Mouse (Mus musculus): ENCODE measurements around the gene Xrcc5. TPM values are rescaled to one million over a fixed set of nuclear protein-coding genes. Genes with fewer than 3 reads are reported as not detected.

Xrcc5 gene
- polyA plus RNA-seq, 1 experiment = 29.3 TPM

DNA sequence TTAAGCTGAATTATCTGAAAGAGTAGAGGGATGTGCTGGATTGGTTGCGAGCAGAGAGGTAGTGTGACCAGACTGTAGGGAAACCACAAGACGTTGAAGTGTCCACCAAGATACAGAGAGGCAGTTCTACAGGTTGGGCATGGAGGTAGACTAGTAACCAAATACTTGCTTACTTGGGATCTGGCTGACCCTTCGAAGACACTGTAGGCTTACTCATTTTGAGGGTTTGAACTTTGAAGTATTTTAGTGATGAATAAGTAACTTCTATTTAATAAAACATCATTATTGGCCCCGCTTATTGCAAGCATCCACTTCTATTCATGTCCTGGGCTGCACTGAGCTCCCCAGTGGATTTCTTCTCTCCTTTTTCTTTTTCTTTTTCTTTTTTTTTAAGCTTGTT is 15.8 kb upstream of the Xrcc5 start:
- no peak overlapping the region for H3K4me3 ChIP-seq (ENCODE audit: insufficient read depth, low read length)
- H3K4me1 ChIP-seq (ENCODE audit: control insufficient read depth, insufficient read depth, low read length) = no peaks in the 10 kb centered on the region
- H3K27ac ChIP-seq (ENCODE audit: insufficient read depth, low read length) = no peak overlapping the region
- TF ChIP-seq POLR2A (IDR thresholded peaks at IDR 0.05; ENCODE audit: low read depth, low read length) (no peak), CTCF (IDR thresholded peaks at IDR 0.05; ENCODE audit: borderline replicate concordance, insufficient read depth, low read length) (no peak)

DNA sequence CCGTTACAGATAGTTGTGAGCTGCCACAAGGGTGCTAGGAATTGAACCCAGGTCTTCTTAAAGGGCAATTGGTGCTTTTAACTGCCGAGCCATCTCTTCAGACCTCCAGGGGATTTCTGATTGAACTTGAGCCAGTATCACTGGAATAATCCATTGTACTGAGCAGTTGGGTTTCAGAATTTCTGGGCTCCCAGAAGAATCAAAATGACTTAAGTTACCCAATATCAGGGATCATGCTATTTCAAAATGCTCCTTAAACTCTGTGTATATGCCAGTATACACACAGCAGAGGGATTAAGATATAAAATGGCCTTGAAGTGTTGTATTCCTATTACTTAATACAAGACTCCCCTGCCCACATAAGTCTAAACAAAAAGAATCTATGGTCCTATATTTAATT is 15.3 kb upstream of the Xrcc5 start:
- no peak overlapping the region for H3K4me3 ChIP-seq (ENCODE audit: insufficient read depth, low read length)
- H3K4me1 ChIP-seq (ENCODE audit: control insufficient read depth, insufficient read depth, low read length) = no peaks in the 10 kb centered on the region
- no peak for TF ChIP-seq CTCF (IDR thresholded peaks at IDR 0.05; ENCODE audit: borderline replicate concordance, insufficient read depth, low read length)
- H3K27ac ChIP-seq (ENCODE audit: insufficient read depth, low read length) = no peak overlapping the region

DNA sequence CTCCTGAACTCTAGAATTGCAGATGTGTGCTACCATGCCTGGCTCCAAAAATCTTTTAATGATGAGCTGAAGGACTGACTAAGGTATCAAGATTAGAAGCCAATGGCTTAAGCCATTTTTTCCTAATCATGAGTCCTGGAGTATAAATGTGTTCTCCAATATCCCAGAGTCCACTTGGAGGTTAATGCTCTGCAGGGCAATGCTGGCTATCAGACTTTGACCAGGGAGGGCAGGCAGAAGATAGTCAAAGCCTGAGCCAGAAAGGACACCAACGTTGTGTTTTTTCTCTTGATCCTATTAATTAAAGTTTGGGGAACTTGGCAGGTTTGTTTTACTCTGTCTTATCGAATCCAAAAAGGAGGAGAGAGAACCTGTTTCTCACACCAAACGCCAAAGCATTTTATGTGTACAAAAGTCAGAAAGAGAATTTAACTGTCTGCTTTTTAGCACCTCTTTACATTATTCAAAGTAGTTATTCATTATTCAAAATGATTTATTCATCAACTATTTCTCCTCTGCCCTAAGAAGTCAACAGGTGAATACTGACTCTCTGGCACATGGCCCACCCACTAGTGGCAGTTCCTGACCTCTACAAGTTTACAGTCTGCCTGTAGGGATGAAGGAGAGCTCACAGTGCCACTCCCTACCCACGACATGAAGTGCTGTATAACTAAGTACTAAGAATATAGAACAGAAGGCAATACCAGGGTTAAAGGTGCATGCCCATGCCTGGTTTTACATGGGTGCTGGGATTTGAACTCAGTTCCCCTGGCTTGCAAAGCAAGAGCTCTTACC is 13.2 kb upstream of the Xrcc5 start:
- no peak overlapping the region for H3K27ac ChIP-seq (ENCODE audit: insufficient read depth, low read length)
- no peak overlapping the region for H3K4me3 ChIP-seq (ENCODE audit: insufficient read depth, low read length)
- TF ChIP-seq CTCF (IDR thresholded peaks at IDR 0.05; ENCODE audit: borderline replicate concordance, insufficient read depth, low read length) (no peak), POLR2A (IDR thresholded peaks at IDR 0.05; ENCODE audit: low read depth, low read length) (no peak)
- no peaks in the 10 kb centered on the region for H3K4me1 ChIP-seq (ENCODE audit: control insufficient read depth, insufficient read depth, low read length)

DNA sequence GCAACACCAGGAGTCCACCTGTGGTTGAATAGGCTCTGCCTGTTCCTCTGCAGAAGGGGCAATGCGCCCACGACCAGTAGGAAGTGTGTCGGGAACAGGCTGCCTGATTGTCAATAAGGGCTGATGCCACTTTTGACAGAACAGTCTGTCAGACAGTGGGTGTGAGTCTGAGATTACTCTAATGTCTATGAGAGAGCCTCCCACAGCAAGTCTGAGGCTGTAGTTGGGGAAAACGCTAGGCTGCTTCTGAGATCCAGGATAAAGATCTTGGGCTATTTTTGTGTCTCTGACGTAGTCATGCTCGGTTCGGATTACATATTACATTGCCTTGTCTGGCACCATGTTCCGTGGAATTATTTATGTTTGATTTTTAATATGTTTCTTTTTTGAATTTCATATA is 11.5 kb upstream of the Xrcc5 start:
- H3K4me3 ChIP-seq (ENCODE audit: insufficient read depth, low read length) = no peak overlapping the region
- TF ChIP-seq CTCF (IDR thresholded peaks at IDR 0.05; ENCODE audit: borderline replicate concordance, insufficient read depth, low read length) (no peak), POLR2A (IDR thresholded peaks at IDR 0.05; ENCODE audit: low read depth, low read length) (no peak)
- no peaks in the 10 kb centered on the region for H3K4me1 ChIP-seq (ENCODE audit: control insufficient read depth, insufficient read depth, low read length)
- H3K27ac ChIP-seq (ENCODE audit: insufficient read depth, low read length) = no peak overlapping the region

DNA sequence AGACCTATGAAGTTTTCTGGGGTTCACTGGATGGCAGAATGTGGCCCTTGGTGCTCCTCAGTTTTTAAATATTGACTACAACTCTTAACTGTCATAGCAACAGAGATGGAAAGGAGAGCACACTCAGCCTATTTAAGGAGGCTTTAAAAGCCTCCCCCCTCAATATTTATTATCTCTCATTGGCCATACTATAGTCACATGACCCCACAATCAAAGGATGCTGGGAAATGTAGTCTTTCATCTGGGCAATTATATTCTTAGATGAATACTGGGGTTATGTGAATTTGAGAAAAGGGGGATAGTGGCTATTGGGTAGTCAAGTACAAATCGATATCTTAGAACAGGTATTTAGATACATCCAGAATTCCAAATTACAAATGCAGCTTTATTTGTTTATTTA is 5.4 kb upstream of the Xrcc5 start:
- H3K27ac ChIP-seq (ENCODE audit: insufficient read depth, low read length) = no peak overlapping the region
- TF ChIP-seq CTCF (IDR thresholded peaks at IDR 0.05; ENCODE audit: borderline replicate concordance, insufficient read depth, low read length) = no peak
- no peak for TF ChIP-seq POLR2A (IDR thresholded peaks at IDR 0.05; ENCODE audit: low read depth, low read length)
- peaks cover 3% of the 10 kb centered on the region; the same call in 1 of the 2 replicates for H3K4me1 ChIP-seq (ENCODE audit: control insufficient read depth, insufficient read depth, low read length)
- H3K4me3 ChIP-seq (ENCODE audit: insufficient read depth, low read length) = no peak overlapping the region

- Histone ChIP-seq H3K27ac (ENCODE audit: insufficient read depth, low read length) (no peak overlapping the region), H3K4me1 (ENCODE audit: control insufficient read depth, insufficient read depth, low read length) (peaks cover 3% of the 10 kb centered on the region; the same call in 1 of the 2 replicates), H3K4me3 (ENCODE audit: insufficient read depth, low read length) (no peak overlapping the region)
- no peak for TF ChIP-seq POLR2A (IDR thresholded peaks at IDR 0.05; ENCODE audit: low read depth, low read length)
- TF ChIP-seq CTCF (IDR thresholded peaks at IDR 0.05; ENCODE audit: borderline replicate concordance, insufficient read depth, low read length) = no peak
These were observed 980 bp upstream of the Xrcc5 start for GRCm38 (mm10) chr1:72306241-72306640.

- H3K4me1 ChIP-seq (ENCODE audit: control insufficient read depth, insufficient read depth, low read length) = peaks cover 3% of the 10 kb centered on the region; the same call in 1 of the 2 replicates
- H3K27ac ChIP-seq (ENCODE audit: insufficient read depth, low read length) = peak overlapping the region; percentile 36; the same call in 1 of the 2 replicates
- no peak overlapping the region; the same call in 1 of the 2 replicates for H3K4me3 ChIP-seq (ENCODE audit: insufficient read depth, low read length)
- TF ChIP-seq POLR2A (IDR thresholded peaks at IDR 0.05; ENCODE audit: low read depth, low read length) = no peak
- TF ChIP-seq CTCF (IDR thresholded peaks at IDR 0.05; ENCODE audit: borderline replicate concordance, insufficient read depth, low read length) = peak; percentile 65; the same call in 1 of the 2 replicates
These were observed 491 bp upstream of the Xrcc5 start for GRCm38 (mm10) chr1:72306679-72307181.

DNA sequence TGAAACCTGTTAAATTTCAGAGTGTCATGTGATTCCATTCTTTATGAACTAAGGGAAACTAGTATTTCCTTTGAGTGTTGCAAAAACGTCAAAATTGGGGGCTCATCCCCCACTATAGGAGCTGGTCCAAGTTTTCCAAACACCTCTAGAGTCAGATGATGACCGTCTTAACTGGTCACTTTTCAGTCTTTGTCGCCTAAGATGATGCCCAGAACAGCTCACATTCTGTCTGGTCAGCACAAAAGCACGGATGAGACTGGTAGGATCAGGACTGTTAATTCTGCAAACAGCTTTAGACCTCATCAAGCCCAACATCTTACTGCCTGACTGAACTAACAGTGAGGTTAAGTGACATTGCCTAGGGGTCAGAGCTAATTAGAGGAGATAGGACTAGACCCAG is 1.7 kb downstream of the Xrcc5 start:
- Histone ChIP-seq H3K4me3 (ENCODE audit: insufficient read depth, low read length) (no peak overlapping the region), H3K27ac (ENCODE audit: insufficient read depth, low read length) (no peak overlapping the region), H3K4me1 (ENCODE audit: control insufficient read depth, insufficient read depth, low read length) (peaks cover 3% of the 10 kb centered on the region; the same call in 1 of the 2 replicates)
- TF ChIP-seq POLR2A (IDR thresholded peaks at IDR 0.05; ENCODE audit: low read depth, low read length) = no peak
- TF ChIP-seq CTCF (IDR thresholded peaks at IDR 0.05; ENCODE audit: borderline replicate concordance, insufficient read depth, low read length) = no peak

DNA sequence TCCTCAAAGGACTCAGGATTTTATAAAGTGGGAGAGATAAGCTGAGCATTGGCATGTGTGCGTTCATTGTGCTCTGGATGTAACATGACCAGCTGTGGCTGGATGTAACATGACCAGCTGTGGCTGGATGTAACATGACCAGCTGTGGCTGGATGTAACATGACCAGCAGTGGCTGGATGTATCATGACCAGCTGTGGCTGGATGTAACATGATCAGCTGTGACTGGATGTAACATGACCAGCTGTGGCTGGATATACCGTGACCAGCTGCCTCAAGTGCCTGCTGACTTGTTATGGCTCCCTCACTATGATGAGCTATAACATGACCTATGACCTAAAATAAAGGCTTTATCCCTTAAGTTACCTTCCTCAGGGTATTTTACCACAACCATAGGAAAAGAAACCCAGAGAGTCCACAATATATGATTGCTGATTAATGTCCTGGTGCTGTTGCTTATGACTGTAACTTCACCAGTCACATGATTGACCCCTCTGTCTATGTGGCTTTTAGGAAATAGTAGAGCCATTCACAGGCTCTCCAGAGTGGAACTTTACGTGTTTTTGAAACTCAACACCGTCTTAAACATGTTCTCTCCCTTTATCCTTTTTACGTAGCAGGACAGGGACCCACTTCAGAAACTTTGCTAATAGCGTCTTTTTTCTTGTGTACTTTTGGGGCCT is 2.7 kb downstream of the Xrcc5 start:
- TF ChIP-seq CTCF (IDR thresholded peaks at IDR 0.05; ENCODE audit: borderline replicate concordance, insufficient read depth, low read length) (no peak), POLR2A (IDR thresholded peaks at IDR 0.05; ENCODE audit: low read depth, low read length) (no peak)
- no peak overlapping the region for H3K27ac ChIP-seq (ENCODE audit: insufficient read depth, low read length)
- peaks cover 3% of the 10 kb centered on the region; the same call in 1 of the 2 replicates for H3K4me1 ChIP-seq (ENCODE audit: control insufficient read depth, insufficient read depth, low read length)
- H3K4me3 ChIP-seq (ENCODE audit: insufficient read depth, low read length) = no peak overlapping the region
